Mouse (Mus musculus) layer of hippocampus, adult 2 months (tissue): Measurements from ENCODE around the gene Vsig10l. TPM values are rescaled to one million over a fixed set of nuclear protein-coding genes. Genes with fewer than 3 reads are reported as not detected.
A peak's percentile ranks its signal among the peaks of the same experiment; 100 is the strongest.

Experiments
- DNase-seq, 2 experiments: peaks; one replicate each; pipeline ENCODE4 v3.0.0; 2022; ENCODE audit warnings: low spot score in 2 of 2
- H3K27ac ChIP-seq: fragments of 200-600 bp; 2 replicates; pipeline ENCODE4 v1.8.1; 2022
- H3K4me3 ChIP-seq: fragments of 200-600 bp; 2 replicates; pipeline ENCODE4 v1.8.1; 2022; ENCODE audit warnings: mild to moderate bottlenecking
- CTCF ChIP-seq: fragments of 200-600 bp; conservative IDR thresholded peaks from 2 replicates; pipeline ENCODE4 v1.8.1; 2022; ENCODE audit warnings: antibody characterized with exemption, mild to moderate bottlenecking, moderate library complexity
- total RNA-seq, 2 experiments: library from RNA; stranded (reverse); gene quantifications; 2 replicates each; pipeline ENCODE4 v1.2.3; 2021

The Vsig10l gene
- total RNA-seq, 2 experiments from 2014 or later: 1.5 to 2.2 TPM

GRCm38 (mm10) chr7:43442684-43443083 lies 20.3 kb upstream of the Vsig10l start:
- DNase-seq: no peak
- Histone ChIP-seq H3K27ac (peak overlapping the region; percentile 97), H3K4me3 (peak overlapping the region; percentile 79)
- no peak for TF ChIP-seq CTCF

GRCm38 (mm10) chr7:43443126-43443916 lies 19.6 kb upstream of the Vsig10l start:
- TF ChIP-seq CTCF: no peak
- peak overlapping the region; percentile 97 for H3K27ac ChIP-seq
- peak overlapping the region; percentile 79 for H3K4me3 ChIP-seq
- peak; percentile 60 to 65 for DNase-seq

GRCm38 (mm10) chr7:43443917-43444293 lies 19.0 kb upstream of the Vsig10l start, which contains the start of the genes Etfb and Gm45233:
Gene Etfb (plus strand): TSS chr7:43444083.
Gene Gm45233 (plus strand): TSS chr7:43444128.
- no peak for TF ChIP-seq CTCF
- Histone ChIP-seq H3K4me3 (peak within 1 kb of the TSS; percentile 79), H3K27ac (peak within 1 kb of the TSS; percentile 97)
- peak; percentile 92 to 96 for DNase-seq

GRCm38 (mm10) chr7:43447801-43448200 lies 15.2 kb upstream of the Vsig10l start:
- Histone ChIP-seq H3K27ac (no peak overlapping the region), H3K4me3 (no peak overlapping the region)
- DNase-seq: no peak
- no peak for TF ChIP-seq CTCF

- Histone ChIP-seq H3K4me3 (no peak overlapping the region), H3K27ac (no peak overlapping the region)
- TF ChIP-seq CTCF: no peak
- DNase-seq: no peak
These were observed 14.7 kb upstream of the Vsig10l start for GRCm38 (mm10) chr7:43448246-43448645.

GRCm38 (mm10) chr7:43449811-43450210 lies 13.1 kb upstream of the Vsig10l start:
- H3K4me3 ChIP-seq: no peak overlapping the region

GRCm38 (mm10) chr7:43451726-43452125 lies 11.2 kb upstream of the Vsig10l start:
- no peak overlapping the region for H3K4me3 ChIP-seq
- no peak overlapping the region for H3K27ac ChIP-seq
- DNase-seq: no peak
- no peak for TF ChIP-seq CTCF

More at GRCm38 (mm10) chr7:43449811-43450210, 13.1 kb upstream of the Vsig10l start:
- no peak for DNase-seq
- no peak for TF ChIP-seq CTCF
- no peak overlapping the region for H3K27ac ChIP-seq

- Histone ChIP-seq H3K4me3 (no peak overlapping the region), H3K27ac (no peak overlapping the region)
- peak; percentile 63 for TF ChIP-seq CTCF
- DNase-seq: no peak
These were observed 10.3 kb upstream of the Vsig10l start for GRCm38 (mm10) chr7:43452609-43453008.

GRCm38 (mm10) chr7:43453599-43454355 lies 9.2 kb upstream of the Vsig10l start:
- DNase-seq: no peak
- no peak for TF ChIP-seq CTCF
- H3K27ac ChIP-seq: no peak overlapping the region
- no peak overlapping the region for H3K4me3 ChIP-seq

GRCm38 (mm10) chr7:43454371-43454770 lies 8.6 kb upstream of the Vsig10l start:
- no peak for TF ChIP-seq CTCF
- Histone ChIP-seq H3K4me3 (no peak overlapping the region), H3K27ac (no peak overlapping the region)
- DNase-seq: no peak

- no peak for DNase-seq
- Histone ChIP-seq H3K27ac (no peak overlapping the region), H3K4me3 (no peak overlapping the region)
- no peak for TF ChIP-seq CTCF
These were observed 1.0 kb downstream of the Vsig10l start for GRCm38 (mm10) chr7:43463976-43464375.

GRCm38 (mm10) chr7:43464864-43465343 lies 2.0 kb downstream of the Vsig10l start:
- Histone ChIP-seq H3K4me3 (peak overlapping the region; percentile 52), H3K27ac (no peak overlapping the region)
- DNase-seq: no peak
- peak; percentile 64 for TF ChIP-seq CTCF
